ENCODE assay signal across 17 mouse cellular contexts in the genomic region with DNA sequence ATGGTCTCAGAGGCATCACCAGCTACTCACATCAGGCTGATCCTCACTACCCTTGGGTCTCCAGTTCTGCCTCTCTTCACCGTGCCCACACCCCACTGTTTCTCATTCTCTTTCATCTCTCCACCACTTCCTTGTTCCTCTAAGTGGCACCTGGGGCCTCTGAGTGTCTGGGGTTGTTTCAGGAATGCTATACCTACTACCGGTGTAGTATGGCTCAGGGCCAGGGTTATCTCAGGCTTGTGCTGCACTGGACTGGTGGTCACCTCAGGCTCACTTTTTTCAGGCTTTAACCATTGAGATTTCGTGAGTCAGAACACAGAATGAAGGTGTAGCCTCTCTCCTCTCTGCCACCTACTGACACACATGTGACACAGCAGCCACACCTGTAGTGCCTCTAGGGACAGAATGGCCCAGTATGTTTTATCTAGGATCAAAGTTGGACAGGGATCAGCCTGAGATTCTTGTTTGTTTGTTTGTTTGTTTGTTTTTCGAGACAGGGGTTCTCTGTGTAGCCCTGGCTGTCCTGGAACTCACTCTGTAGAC. TPM values are rescaled to one million over a fixed set of nuclear protein-coding genes. Genes with fewer than 3 reads are reported as not detected.
DNase-seq lines count a peak whose midpoint lies in the region; ATAC-seq and TF ChIP-seq lines count a peak whose summit lies in the region.
"Had no signal": no experiment of that assay in that cellular context is flagged by ENCODE, and none has a peak within 500 bp of the region (broad histone marks: within the 10 kb centered on the region; RNA-seq: fewer than 3 reads in every experiment).

No protein-coding gene starts in this region.

- no peak for ATAC-seq in hindbrain, embryonic 11.5 days (ENCODE audit: low FRiP score)
- no peak for ATAC-seq in lung, embryonic 14.5 days (ENCODE audit: insufficient read depth)
- no peak for ATAC-seq in forebrain, embryonic 14.5 days
- ATAC-seq: activated CD4-positive, CD25-positive, alpha-beta regulatory T cell, adult 4 months had no signal

- TF ChIP-seq CTCF in lung, embryonic 14.5 days (IDR thresholded peaks at IDR 0.05; ENCODE audit: low read depth): peak; percentile 49
- TF ChIP-seq CTCF in lung, adult 2 months (IDR thresholded peaks at IDR 0.05; ENCODE audit: insufficient read depth, low read length): no peak

- DNase-seq in hindbrain, embryonic 10.5 days (ENCODE audit: low spot score): no peak
- DNase-seq in hindbrain, embryonic 11.5 days (ENCODE audit: low spot score): no peak
- DNase-seq in lung, embryonic 14.5 days: peak; percentile 5
- DNase-seq in lung, adult 2 months: no peak
- DNase-seq in ES-CJ7 (ENCODE audit: low read depth, low spot score): peak; percentile 19
- DNase-seq in thymus, postnatal 14 days: peak; percentile 37
- DNase-seq in forebrain, embryonic 14.5 days (ENCODE audit: low spot score): no peak
- DNase-seq in cerebellum, adult 18-20 months: no peak
- DNase-seq: adrenal gland, postnatal 14 days; cerebellum, adult 9-11 months; gastrocnemius, postnatal 36 days; kidney, adult 8-10 months; kidney, postnatal 36 days had no signal

- peaks cover 39% of the 10 kb centered on the region for H3K4me1 ChIP-seq in hindbrain, embryonic 10.5 days (replicated peaks)
- H3K4me1 ChIP-seq in hindbrain, embryonic 11.5 days (replicated peaks; ENCODE audit: control insufficient read depth, insufficient read depth, low read length): peaks cover 14% of the 10 kb centered on the region
- H3K4me1 ChIP-seq in lung, embryonic 14.5 days (ENCODE audit: insufficient read depth): no peaks in the 10 kb centered on the region
- no peaks in the 10 kb centered on the region for H3K4me1 ChIP-seq in lung, adult 2 months (ENCODE audit: control insufficient read depth, insufficient read depth, low read length)
- peaks cover 19% of the 10 kb centered on the region for H3K4me1 ChIP-seq in forebrain, embryonic 14.5 days (ENCODE audit: control insufficient read depth, insufficient read depth, low read length)

- no peak for TF ChIP-seq POLR2A in lung, adult 2 months (IDR thresholded peaks at IDR 0.05; ENCODE audit: borderline replicate concordance, extremely low read depth, low read depth, low read length)

- WGBS in hindbrain, embryonic 10.5 days: 78% methylated on average over 4 of the region's 4 CpGs
- WGBS in hindbrain, embryonic 11.5 days: 67% methylated on average over 4 of the region's 4 CpGs
- WGBS in lung, embryonic 14.5 days: 64% methylated on average over 4 of the region's 4 CpGs
- 51% methylated on average over 4 of the region's 4 CpGs for WGBS in lung, adult 2 months
- 74% methylated on average over 4 of the region's 4 CpGs for WGBS in forebrain, embryonic 14.5 days

- no peak overlapping the region for H3K4me2 ChIP-seq in hindbrain, embryonic 11.5 days (replicated peaks; ENCODE audit: low read depth, low read length)
- H3K4me2 ChIP-seq in lung, embryonic 14.5 days: no peak overlapping the region
- no peak overlapping the region for H3K4me2 ChIP-seq in forebrain, embryonic 14.5 days (ENCODE audit: low read length)
- H3K4me2 ChIP-seq: hindbrain, embryonic 15.5 days; limb, embryonic 15.5 days; midbrain, embryonic 11.5 days had no signal

- H3K27ac ChIP-seq in hindbrain, embryonic 10.5 days: 0 out of 2 replicates have a peak overlapping the region, but pooled peaks have one; percentile 2
- no peak overlapping the region for H3K27ac ChIP-seq in hindbrain, embryonic 11.5 days (ENCODE audit: low read depth, low read length)
- no peak overlapping the region for H3K27ac ChIP-seq in lung, embryonic 14.5 days (ENCODE audit: low read depth)
- H3K27ac ChIP-seq in forebrain, embryonic 14.5 days (ENCODE audit: low read depth, low read length): no peak overlapping the region
- H3K27ac ChIP-seq: hindbrain, embryonic 15.5 days; limb, embryonic 15.5 days had no signal

- H3K9me3 ChIP-seq in hindbrain, embryonic 10.5 days: no peaks in the 10 kb centered on the region
- H3K9me3 ChIP-seq in hindbrain, embryonic 11.5 days (ENCODE audit: control insufficient read depth, low read length): no peaks in the 10 kb centered on the region
- H3K9me3 ChIP-seq in lung, embryonic 14.5 days (ENCODE audit: low read depth, low read length): no peaks in the 10 kb centered on the region
- H3K9me3 ChIP-seq in forebrain, embryonic 14.5 days (replicated peaks; ENCODE audit: control insufficient read depth, low read length): no peaks in the 10 kb centered on the region
- H3K9me3 ChIP-seq: hindbrain, embryonic 15.5 days; limb, embryonic 15.5 days had no signal

- peaks cover 39% of the 10 kb centered on the region for H3K36me3 ChIP-seq in hindbrain, embryonic 10.5 days
- no peaks in the 10 kb centered on the region for H3K36me3 ChIP-seq in hindbrain, embryonic 11.5 days (ENCODE audit: control insufficient read depth, insufficient read depth, low read length)
- H3K36me3 ChIP-seq in lung, embryonic 14.5 days (ENCODE audit: insufficient read depth): peaks cover 15% of the 10 kb centered on the region; the same call in 1 of the 2 replicates
- no peaks in the 10 kb centered on the region for H3K36me3 ChIP-seq in forebrain, embryonic 14.5 days (ENCODE audit: control insufficient read depth, insufficient read depth, low read length)

- H3K4me3 ChIP-seq in hindbrain, embryonic 10.5 days: no peak overlapping the region
- H3K4me3 ChIP-seq in hindbrain, embryonic 11.5 days (ENCODE audit: low read depth, low read length): no peak overlapping the region
- no peak overlapping the region for H3K4me3 ChIP-seq in lung, embryonic 14.5 days (ENCODE audit: low read depth, low read length)
- no peak overlapping the region for H3K4me3 ChIP-seq in lung, adult 2 months (replicated peaks; ENCODE audit: extremely low read depth, low read depth, low read length)
- no peak overlapping the region for H3K4me3 ChIP-seq in forebrain, embryonic 14.5 days (ENCODE audit: low read depth, low read length)
- H3K4me3 ChIP-seq: hindbrain, embryonic 15.5 days; limb, embryonic 15.5 days had no signal

- H3K9ac ChIP-seq in hindbrain, embryonic 11.5 days (ENCODE audit: low read depth, low read length): no peak overlapping the region
- no peak overlapping the region for H3K9ac ChIP-seq in lung, embryonic 14.5 days
- H3K9ac ChIP-seq in forebrain, embryonic 14.5 days (ENCODE audit: low read length): no peak overlapping the region
- H3K9ac ChIP-seq: hindbrain, embryonic 15.5 days; limb, embryonic 15.5 days had no signal

- no peaks in the 10 kb centered on the region for H3K27me3 ChIP-seq in hindbrain, embryonic 10.5 days (ENCODE audit: insufficient read depth, poor library complexity, severe bottlenecking)
- H3K27me3 ChIP-seq in hindbrain, embryonic 11.5 days (ENCODE audit: control insufficient read depth, insufficient read depth, low read length): no peaks in the 10 kb centered on the region
- H3K27me3 ChIP-seq in lung, embryonic 14.5 days (ENCODE audit: insufficient read depth, low read length): no peaks in the 10 kb centered on the region
- H3K27me3 ChIP-seq in forebrain, embryonic 14.5 days (replicated peaks; ENCODE audit: control insufficient read depth, insufficient read depth, low read length): no peaks in the 10 kb centered on the region
- H3K27me3 ChIP-seq: hindbrain, embryonic 15.5 days; limb, embryonic 15.5 days had no signal

RNA-seq across cellular contexts. Expression of gene Pepd, which starts 31.5 kb away (rescaled TPM):
- polyA plus RNA-seq in hindbrain, embryonic 10.5 days (2016; fragmentation: Nextera tagmentation; extraction: Ambion mirVana): 76.1 and 76.9 TPM in 2 replicates
- 57.8 and 66.0 TPM in 2 replicates for polyA plus RNA-seq in hindbrain, embryonic 11.5 days (2014; fragmentation: Nextera tagmentation; extraction: Ambion mirVana)
- 68.2 and 70.4 TPM in 2 replicates for polyA plus RNA-seq in lung, embryonic 14.5 days (2014; fragmentation: Nextera tagmentation; extraction: Ambion mirVana)
- 53.3 and 61.5 TPM in 2 replicates for polyA plus RNA-seq in lung, adult 2 months (2012; rRNA removed)
- polyA plus RNA-seq in forebrain, embryonic 14.5 days (2014; fragmentation: Nextera tagmentation; extraction: Ambion mirVana): 61.8 and 64.7 TPM in 2 replicates

Comparison
In these comparisons a context has a peak if more than half of its experiments do, and no peak if none do; other contexts are left out.
1. DNase-seq: peak in lung, embryonic 14.5 days (single experiment), ES-CJ7 (single experiment) and thymus, postnatal 14 days (single experiment); none in hindbrain, embryonic 10.5 days (single experiment), hindbrain, embryonic 11.5 days (single experiment), lung, adult 2 months (single experiment), forebrain, embryonic 14.5 days (single experiment) and cerebellum, adult 18-20 months (0 of 2).